Mouse (Mus musculus): ENCODE data around the gene Olfr789.

Gene Olfr789

DNA sequence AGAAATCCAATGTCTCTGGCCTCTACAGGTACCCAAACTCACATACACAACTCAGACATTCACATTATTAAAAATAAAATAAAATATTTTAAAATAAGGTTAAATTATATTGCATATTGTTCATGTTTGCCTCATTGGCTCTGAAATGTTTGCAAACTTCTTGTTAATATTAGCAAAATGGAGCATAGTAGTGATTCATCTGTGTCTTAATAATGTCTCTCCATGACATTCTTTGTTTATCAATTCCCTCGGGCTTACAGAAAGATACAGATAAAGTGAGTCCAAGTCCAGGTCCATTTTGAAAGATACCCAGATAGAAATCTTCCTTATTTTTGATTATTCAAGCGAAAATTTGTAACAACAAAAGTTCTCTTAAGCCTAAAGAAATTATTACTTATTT is at the start of gene Olfr789:
TSS of gene Olfr789 (plus strand) at position 301 of the 400 bp plus-strand sequence.
- no peak for DNase-seq

DNA sequence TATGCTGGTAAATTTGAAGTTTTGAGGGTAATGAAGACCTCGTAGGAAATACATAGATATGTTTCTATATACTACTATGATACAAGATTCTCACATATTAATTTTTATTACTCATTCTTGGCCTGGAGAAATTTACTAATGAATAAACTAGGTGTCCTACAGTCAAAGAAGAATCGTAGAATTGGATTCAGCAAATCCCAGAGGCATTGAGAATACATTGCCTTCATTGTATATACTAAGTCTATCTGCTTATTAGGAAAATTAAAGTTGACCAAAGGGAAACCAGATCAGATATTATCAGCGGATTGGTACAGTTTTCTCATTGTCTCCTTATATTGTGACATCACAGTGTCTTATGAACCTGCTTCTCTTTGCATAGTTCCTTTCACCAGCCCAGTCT is 23.0 kb upstream of the Olfr789 start, which contains the start of gene Olfr787:
TSS of gene Olfr787 (plus strand) at position 301 of the 400 bp plus-strand sequence.
- no peak for DNase-seq

DNA sequence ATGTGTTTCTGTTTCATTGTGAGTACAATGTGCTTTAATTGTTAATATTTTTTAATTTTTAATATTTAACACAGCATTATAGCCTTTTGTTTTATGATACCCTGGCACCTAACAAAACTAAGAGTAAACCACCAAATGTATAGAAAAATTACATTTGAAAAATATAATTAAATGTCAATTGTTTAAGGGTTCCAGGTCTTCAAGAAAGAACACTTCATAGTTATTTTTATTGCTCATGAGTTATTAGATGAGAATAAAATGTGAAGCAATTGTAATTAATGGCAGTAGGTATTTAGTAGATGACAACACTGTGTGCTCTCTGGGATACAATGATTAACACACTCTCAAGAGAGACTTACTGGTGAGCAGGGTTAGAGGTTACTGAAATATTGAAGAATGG is 13.9 kb upstream of the Olfr789 start, which contains the start of gene Olfr788:
TSS of gene Olfr788 (plus strand) at position 301 of the 400 bp plus-strand sequence.
- DNase-seq, result no peak

DNA sequence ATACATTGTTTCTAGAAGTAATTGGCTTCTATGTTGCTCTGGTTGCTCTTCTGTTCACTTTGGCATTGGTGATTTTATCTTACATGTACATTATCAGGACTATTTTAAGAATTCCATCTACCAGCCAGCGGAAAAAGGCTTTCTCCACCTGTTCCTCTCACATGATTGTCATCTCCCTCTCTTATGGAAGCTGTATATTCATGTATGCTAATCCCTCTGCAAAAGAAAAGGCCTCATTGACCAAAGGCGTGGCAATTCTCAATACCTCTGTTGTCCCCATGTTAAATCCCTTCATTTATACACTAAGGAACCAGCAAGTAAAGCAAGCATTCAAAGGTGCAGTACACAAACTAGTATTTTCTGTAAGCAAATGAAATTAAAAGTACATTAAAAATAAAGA is 11.3 kb upstream of the Olfr789 start:
- DNase-seq, result no peak

GRCm38 (mm10) chr10:129473723-129474122 is 10.8 kb upstream of the Olfr789 start:
- no peak for DNase-seq

DNA sequence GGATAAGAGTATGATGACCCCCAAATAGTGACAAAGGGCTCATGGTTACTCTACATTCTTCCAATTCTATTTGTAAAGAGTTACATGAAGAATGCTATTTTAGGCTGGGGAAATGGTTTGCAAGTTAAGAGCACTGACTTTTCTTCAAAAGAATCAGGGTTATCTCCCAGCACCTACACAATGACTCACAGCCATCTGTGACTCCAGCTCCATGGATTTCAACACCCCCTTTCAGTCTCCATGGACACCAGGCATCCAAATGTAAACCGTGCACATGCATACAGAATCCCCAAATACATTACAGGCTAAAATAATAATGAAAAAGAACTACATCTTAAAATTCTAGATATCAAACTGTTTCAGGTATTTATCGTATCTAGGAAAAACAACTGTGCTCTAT is 5.5 kb downstream of the Olfr789 start:
- DNase-seq, result no peak

- no peak for DNase-seq
Measured at GRCm38 (mm10) chr10:129498192-129498591, 13.6 kb downstream of the Olfr789 start, which contains the start of gene Olfr790. Gene Olfr790 (plus strand): TSS chr10:129498492.

GRCm38 (mm10) chr10:129521492-129521891 is 36.9 kb downstream of the Olfr789 start, which contains the start of gene Olfr791:
Gene Olfr791 (plus strand): TSS chr10:129521792.
- DNase-seq, result no peak

DNA sequence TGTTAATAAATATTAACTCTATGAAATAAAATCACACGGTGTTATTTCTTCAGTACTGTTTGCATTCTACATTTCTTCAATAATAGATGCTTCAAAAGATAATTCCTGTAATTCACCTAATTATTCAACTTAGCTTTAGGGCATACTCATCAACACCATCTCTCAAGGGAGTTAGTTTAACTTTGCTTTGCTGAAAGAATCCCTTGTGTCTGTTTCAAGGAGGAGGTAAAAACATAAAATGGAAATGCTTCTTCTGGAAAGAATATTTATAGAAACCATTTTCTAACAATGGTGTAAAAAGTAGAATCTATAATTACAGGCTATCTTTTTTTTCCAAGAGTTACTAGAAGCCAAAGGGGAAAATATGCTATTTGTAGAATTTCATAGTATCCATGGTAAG is 54.3 kb downstream of the Olfr789 start, which contains the start of gene Olfr792:
TSS of gene Olfr792 (plus strand) at position 301 of the 400 bp plus-strand sequence.
- DNase-seq, result no peak

All from cerebellum, adult 8-10 months (tissue).